Mouse (Mus musculus) liver, postnatal 0 days (tissue): ENCODE measurements around the gene Cmya5.

ENCODE experiments used
- CTCF ChIP-seq: sonication (generic); IDR thresholded peaks from 2 replicates; pipeline ENCODE4 v1.5.1; 2016; ENCODE audit warnings: antibody characterized with exemption, low read depth
- EP300 ChIP-seq: IDR thresholded peaks from 2 replicates; pipeline ENCODE4 v1.6.1; 2016; ENCODE audit warnings: antibody characterized with exemption, low read depth, mild to moderate bottlenecking

DNA sequence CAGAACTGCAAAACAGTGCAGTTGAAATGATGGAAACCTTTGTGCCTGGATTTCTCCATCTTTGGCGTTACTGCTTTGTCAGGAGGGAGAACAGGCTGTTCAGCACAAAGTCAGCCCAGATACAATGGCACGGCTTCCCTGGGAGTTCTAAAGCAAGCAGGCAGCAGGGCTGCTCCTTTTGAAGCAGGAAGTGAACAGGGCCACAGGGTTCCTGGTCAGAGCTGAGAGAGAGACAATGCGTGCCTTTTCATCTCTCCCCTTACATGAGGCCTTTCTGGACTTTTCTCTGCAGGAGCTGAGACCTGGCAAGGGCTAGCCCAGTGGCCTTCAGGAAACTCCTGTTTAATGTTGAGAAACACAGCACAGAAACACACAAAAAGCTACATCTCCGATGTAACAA is 108.3 kb downstream of the Cmya5 start:
- TF ChIP-seq CTCF = no peak
- no peak for TF ChIP-seq EP300
